Mouse (Mus musculus): Measurements from ENCODE around the gene Tbx19. TPM values are rescaled to one million over a fixed set of nuclear protein-coding genes. Genes with fewer than 3 reads are reported as not detected.

The Tbx19 gene
- polyA plus RNA-seq, 1 experiment, result 0.01 TPM

DNA sequence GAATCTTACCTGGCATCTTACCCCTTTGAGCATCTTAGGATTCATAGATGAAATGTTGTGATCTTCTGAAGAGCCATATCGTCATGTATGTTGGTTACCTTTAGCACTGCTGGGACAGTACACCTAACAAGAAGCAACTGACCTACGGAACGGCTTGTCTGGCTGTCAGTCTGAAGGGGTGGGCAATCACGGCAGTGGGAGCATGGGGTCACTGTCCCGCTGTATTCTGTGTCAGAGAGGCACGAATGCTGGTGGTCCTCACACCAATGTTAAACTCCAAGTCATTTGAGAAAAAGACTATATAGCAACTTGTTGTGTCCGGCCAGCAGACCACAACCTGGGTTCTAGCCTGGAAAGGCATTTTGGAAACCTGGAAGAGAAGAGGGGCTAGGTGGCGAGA lies 10.7 kb upstream of the Tbx19 start:
- TF ChIP-seq TAL1 (IDR thresholded peaks at IDR 0.05; ENCODE audit: low read length) (no peak), GATA1 (IDR thresholded peaks at IDR 0.05; ENCODE audit: low read length) (no peak)
- Histone ChIP-seq H3K27me3 (ENCODE audit: control insufficient read depth) (peaks cover 2% of the 10 kb centered on the region; the same call in 1 of the 2 replicates), H3K36me3 (ENCODE audit: control insufficient read depth) (peaks cover under 1% of the 10 kb centered on the region; the same call in 1 of the 2 replicates), H3K9me3 (ENCODE audit: control insufficient read depth, low read length) (no peaks in the 10 kb centered on the region), H3K4me3 (replicated peaks) (no peak overlapping the region), H3K4me1 (ENCODE audit: control insufficient read depth) (peaks cover 5% of the 10 kb centered on the region; the same call in 1 of the 2 replicates)

DNA sequence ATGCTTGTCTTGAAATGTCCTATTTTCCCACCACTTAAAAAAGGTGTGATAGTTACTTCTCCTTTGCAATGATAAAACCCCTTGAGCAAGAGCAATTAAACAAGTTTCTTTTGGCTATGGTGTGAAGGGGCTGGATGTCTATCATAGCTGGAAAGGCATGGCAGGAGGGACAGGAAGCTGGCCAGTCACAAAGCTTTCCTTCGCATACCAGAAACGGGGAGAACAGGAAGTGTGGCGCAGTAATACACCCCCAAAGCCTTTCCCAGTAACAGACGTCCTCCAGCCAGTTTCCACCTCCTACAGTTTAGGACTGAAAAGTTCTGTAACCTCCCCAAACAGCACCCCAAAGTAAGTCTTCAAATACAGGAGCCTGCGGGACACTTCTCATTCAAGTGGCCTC lies 9.6 kb upstream of the Tbx19 start:
- peaks cover 2% of the 10 kb centered on the region; the same call in 1 of the 2 replicates for H3K27me3 ChIP-seq (ENCODE audit: control insufficient read depth)
- no peaks in the 10 kb centered on the region for H3K36me3 ChIP-seq (ENCODE audit: control insufficient read depth)
- no peak for TF ChIP-seq GATA1 (IDR thresholded peaks at IDR 0.05; ENCODE audit: low read length)
- TF ChIP-seq TAL1 (IDR thresholded peaks at IDR 0.05; ENCODE audit: low read length), result no peak
- H3K4me1 ChIP-seq (ENCODE audit: control insufficient read depth), result peaks cover 5% of the 10 kb centered on the region; the same call in 1 of the 2 replicates
- no peak overlapping the region for H3K4me3 ChIP-seq (replicated peaks)
- peaks cover 4% of the 10 kb centered on the region; the same call in 1 of the 2 replicates for H3K9me3 ChIP-seq (ENCODE audit: control insufficient read depth, low read length)

DNA sequence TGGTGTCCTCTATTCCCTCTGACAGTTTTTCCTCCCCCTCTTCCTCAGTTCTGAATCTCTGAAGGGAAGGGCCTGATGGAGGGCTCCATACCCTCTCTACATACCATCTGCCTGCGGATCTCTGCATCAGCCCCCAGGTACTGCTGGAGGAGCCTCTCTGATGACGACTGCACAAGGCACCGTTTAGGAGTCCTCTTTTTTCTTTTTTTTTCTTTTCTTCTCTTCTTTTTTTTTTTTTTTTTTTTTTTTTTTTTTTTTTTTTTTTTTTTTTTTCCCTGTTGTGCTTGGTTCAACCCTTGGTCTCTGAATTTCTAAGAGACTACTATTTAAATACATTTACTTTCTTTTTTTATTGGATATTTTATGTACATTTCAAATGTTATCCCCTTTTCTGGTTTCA lies 8.9 kb upstream of the Tbx19 start:
- no peak overlapping the region for H3K4me3 ChIP-seq (replicated peaks)
- peaks cover 6% of the 10 kb centered on the region; the same call in 1 of the 2 replicates for H3K9me3 ChIP-seq (ENCODE audit: control insufficient read depth, low read length)
- peaks cover 2% of the 10 kb centered on the region; the same call in 1 of the 2 replicates for H3K27me3 ChIP-seq (ENCODE audit: control insufficient read depth)
- peaks cover 5% of the 10 kb centered on the region; the same call in 1 of the 2 replicates for H3K4me1 ChIP-seq (ENCODE audit: control insufficient read depth)
- H3K36me3 ChIP-seq (ENCODE audit: control insufficient read depth), result no peaks in the 10 kb centered on the region
- TF ChIP-seq TAL1 (IDR thresholded peaks at IDR 0.05; ENCODE audit: low read length), result no peak
- no peak for TF ChIP-seq GATA1 (IDR thresholded peaks at IDR 0.05; ENCODE audit: low read length)

DNA sequence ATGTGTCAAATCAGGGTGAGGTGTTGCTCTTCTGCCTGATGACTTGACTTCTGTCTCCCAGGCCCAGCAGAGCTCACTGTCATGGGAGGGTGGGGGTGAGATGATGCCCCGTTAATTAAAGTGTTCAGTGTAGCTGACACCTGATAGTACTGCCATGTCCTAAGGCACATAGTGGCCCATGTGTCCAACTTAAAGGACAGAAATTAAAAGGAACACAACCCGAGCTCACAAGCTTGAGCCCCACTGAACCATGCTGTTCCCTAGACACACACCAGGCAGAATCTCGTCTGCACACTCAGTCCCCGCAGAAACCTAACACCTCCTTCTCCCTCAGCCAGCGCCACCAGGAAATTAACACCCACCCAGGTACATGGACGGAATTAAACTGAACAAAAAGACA lies 4.3 kb upstream of the Tbx19 start:
- H3K9me3 ChIP-seq (ENCODE audit: control insufficient read depth, low read length), result peaks cover 6% of the 10 kb centered on the region; the same call in 1 of the 2 replicates
- no peak for TF ChIP-seq GATA1 (IDR thresholded peaks at IDR 0.05; ENCODE audit: low read length)
- TF ChIP-seq TAL1 (IDR thresholded peaks at IDR 0.05; ENCODE audit: low read length), result no peak

DNA sequence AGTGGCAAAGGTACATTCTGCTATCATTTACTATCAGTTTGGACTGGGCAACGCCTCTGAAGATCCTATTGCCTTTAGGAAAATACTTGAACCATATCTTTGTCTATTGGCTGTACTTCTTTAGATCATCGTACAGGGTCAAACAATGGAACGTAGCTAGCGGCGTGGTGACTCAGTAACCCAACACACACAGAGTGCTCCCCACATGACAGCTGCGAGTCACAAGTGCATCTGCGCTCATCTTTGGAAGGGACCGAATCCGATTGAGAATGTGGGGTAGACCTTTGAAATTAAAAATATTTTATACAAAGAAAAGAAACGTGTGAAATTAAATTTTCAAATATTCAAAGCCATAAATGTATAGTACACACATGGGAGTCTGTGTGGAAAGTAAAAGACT lies 1.7 kb downstream of the Tbx19 start:
- no peaks in the 10 kb centered on the region for H3K36me3 ChIP-seq (ENCODE audit: control insufficient read depth)
- no peaks in the 10 kb centered on the region for H3K9me3 ChIP-seq (ENCODE audit: control insufficient read depth, low read length)
- H3K4me1 ChIP-seq (ENCODE audit: control insufficient read depth), result no peaks in the 10 kb centered on the region
- H3K27me3 ChIP-seq (ENCODE audit: control insufficient read depth), result no peaks in the 10 kb centered on the region
- TF ChIP-seq TAL1 (IDR thresholded peaks at IDR 0.05; ENCODE audit: low read length) (no peak), GATA1 (IDR thresholded peaks at IDR 0.05; ENCODE audit: low read length) (no peak)
- no peak overlapping the region for H3K4me3 ChIP-seq (replicated peaks)

More for the DNA sequence above, 4.3 kb upstream of the Tbx19 start:
- no peaks in the 10 kb centered on the region for H3K4me1 ChIP-seq (ENCODE audit: control insufficient read depth)
- H3K4me3 ChIP-seq (replicated peaks), result no peak overlapping the region
- H3K36me3 ChIP-seq (ENCODE audit: control insufficient read depth), result no peaks in the 10 kb centered on the region
- no peaks in the 10 kb centered on the region for H3K27me3 ChIP-seq (ENCODE audit: control insufficient read depth)

DNA sequence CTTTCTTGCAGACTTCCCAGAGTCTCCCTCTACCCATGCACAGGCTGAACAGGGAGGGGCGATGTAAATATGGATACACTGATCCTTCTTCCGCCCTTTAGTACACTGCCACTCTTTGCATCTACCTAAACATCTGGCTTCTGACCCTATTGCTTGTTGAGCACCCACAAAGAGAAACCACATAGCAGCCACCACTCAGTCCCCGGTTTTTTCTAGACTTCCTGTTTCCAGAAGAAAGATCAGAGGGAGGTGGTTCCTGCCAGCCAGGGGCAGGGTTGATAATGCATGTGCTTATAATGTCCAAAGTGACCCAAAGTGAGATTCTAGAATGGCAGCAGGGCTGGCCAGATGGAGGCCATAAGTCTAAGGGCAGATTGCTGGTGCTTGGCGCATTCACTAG lies 6.4 kb downstream of the Tbx19 start:
- Histone ChIP-seq H3K4me1 (ENCODE audit: control insufficient read depth) (no peaks in the 10 kb centered on the region), H3K27me3 (ENCODE audit: control insufficient read depth) (no peaks in the 10 kb centered on the region), H3K4me3 (replicated peaks) (no peak overlapping the region), H3K9me3 (ENCODE audit: control insufficient read depth, low read length) (no peaks in the 10 kb centered on the region), H3K36me3 (ENCODE audit: control insufficient read depth) (no peaks in the 10 kb centered on the region)
- TF ChIP-seq TAL1 (IDR thresholded peaks at IDR 0.05; ENCODE audit: low read length) (no peak), GATA1 (IDR thresholded peaks at IDR 0.05; ENCODE audit: low read length) (no peak)

DNA sequence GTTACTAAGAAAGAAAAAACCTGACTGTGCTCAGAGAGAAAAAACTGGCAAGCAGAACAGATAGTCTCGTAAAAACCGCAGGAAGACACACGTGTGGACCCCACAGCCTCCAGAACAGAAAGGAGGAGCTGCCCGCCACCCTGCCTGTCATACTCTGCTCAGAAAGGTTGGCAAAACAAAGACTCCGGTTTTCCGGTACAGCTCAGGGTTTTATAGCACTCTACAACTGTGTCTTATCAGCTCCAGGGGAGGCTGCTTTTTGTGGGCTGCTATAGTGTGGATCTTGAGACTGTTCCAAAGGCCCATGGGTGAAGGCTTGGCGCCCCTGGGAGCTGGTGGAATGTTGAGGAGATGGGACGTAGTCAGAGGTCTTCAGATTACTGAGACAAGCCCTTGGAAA lies 9.4 kb downstream of the Tbx19 start:
- H3K27me3 ChIP-seq (ENCODE audit: control insufficient read depth), result no peaks in the 10 kb centered on the region
- H3K9me3 ChIP-seq (ENCODE audit: control insufficient read depth, low read length), result no peaks in the 10 kb centered on the region
- TF ChIP-seq TAL1 (IDR thresholded peaks at IDR 0.05; ENCODE audit: low read length) (no peak), GATA1 (IDR thresholded peaks at IDR 0.05; ENCODE audit: low read length) (no peak)
- H3K4me1 ChIP-seq (ENCODE audit: control insufficient read depth), result no peaks in the 10 kb centered on the region
- H3K36me3 ChIP-seq (ENCODE audit: control insufficient read depth), result no peaks in the 10 kb centered on the region
- no peak overlapping the region for H3K4me3 ChIP-seq (replicated peaks)

DNA sequence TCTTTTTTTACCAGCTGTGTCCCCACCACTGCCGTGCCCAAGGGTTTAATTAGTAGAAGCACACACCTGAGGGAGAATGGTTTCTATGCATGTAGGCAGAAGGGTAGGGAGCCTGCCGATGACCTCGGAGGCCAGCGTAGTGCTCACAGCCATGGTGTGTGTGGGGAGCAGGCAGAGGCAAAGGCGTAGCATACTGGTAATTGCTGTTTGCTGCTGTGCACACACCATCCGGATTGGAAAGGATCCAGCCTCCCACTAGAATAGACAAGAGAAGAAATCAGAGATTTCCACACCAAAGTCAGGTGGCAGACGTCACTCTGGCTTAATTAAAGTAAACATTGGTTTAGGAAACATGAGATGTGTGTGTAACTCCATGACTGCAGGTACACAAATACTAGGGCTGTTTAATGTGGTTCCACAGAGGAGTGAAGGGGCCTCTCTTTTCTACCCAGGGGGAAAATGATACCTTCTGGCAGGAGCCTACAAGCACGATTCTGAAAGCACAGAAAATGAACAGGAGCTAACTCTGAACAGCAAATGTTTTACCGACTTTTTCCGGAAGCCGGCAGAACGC lies 18.1 kb downstream of the Tbx19 start:
- Histone ChIP-seq H3K9me3 (ENCODE audit: control insufficient read depth, low read length) (no peaks in the 10 kb centered on the region), H3K27me3 (ENCODE audit: control insufficient read depth) (no peaks in the 10 kb centered on the region), H3K4me1 (ENCODE audit: control insufficient read depth) (no peaks in the 10 kb centered on the region)

DNA sequence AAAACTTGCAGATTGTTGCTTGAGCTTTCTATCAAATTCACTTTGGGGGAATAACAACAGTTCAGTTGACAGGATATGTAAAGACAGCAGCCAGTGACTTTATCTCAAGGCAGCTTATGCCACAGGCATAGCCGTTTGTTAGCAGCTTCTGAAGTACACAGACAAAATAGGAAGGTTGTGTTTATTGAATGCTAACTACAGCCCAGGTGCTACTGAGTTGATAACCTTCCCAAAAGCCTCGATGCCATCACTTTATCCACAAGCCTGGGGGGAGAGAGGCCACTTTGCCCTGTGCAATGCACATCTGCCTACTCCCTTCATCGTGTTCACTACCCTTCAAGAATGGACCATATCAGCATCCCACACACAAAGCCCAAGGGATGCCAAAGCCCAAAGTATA lies 20.3 kb downstream of the Tbx19 start:
- no peaks in the 10 kb centered on the region for H3K36me3 ChIP-seq (ENCODE audit: control insufficient read depth)
- no peaks in the 10 kb centered on the region for H3K9me3 ChIP-seq (ENCODE audit: control insufficient read depth, low read length)
- no peaks in the 10 kb centered on the region for H3K4me1 ChIP-seq (ENCODE audit: control insufficient read depth)
- no peak overlapping the region for H3K4me3 ChIP-seq (replicated peaks)
- TF ChIP-seq GATA1 (IDR thresholded peaks at IDR 0.05; ENCODE audit: low read length), result no peak
- H3K27me3 ChIP-seq (ENCODE audit: control insufficient read depth), result no peaks in the 10 kb centered on the region

More for the DNA sequence above, 18.1 kb downstream of the Tbx19 start:
- Histone ChIP-seq H3K36me3 (ENCODE audit: control insufficient read depth) (no peaks in the 10 kb centered on the region), H3K4me3 (replicated peaks) (no peak overlapping the region)
- TF ChIP-seq GATA1 (IDR thresholded peaks at IDR 0.05; ENCODE audit: low read length) (no peak), TAL1 (IDR thresholded peaks at IDR 0.05; ENCODE audit: low read length) (no peak)

DNA sequence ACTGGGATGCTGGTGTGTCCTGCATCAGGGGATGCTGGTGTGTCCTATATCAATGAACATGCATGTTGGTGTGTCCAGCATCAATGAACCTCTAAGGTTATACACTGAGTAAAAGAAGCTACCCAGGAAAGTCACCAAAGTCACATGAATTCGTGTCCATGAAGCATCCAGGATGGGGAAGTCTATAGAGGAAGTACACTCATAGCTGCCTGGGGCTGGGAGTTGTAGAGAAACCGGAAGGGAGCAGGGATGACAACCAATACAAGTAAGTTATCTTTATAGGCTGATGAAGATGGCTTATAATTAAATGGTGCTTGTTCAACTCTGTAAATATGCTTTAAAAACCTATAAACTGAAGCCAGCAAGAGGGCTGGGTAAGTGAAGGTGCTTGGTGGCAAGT lies 26.7 kb downstream of the Tbx19 start:
- H3K4me1 ChIP-seq (ENCODE audit: control insufficient read depth), result peaks cover 7% of the 10 kb centered on the region
- TF ChIP-seq TAL1 (IDR thresholded peaks at IDR 0.05; ENCODE audit: low read length) (no peak), GATA1 (IDR thresholded peaks at IDR 0.05; ENCODE audit: low read length) (no peak)
- H3K36me3 ChIP-seq (ENCODE audit: control insufficient read depth), result no peaks in the 10 kb centered on the region
- H3K4me3 ChIP-seq (replicated peaks), result no peak overlapping the region
- H3K27me3 ChIP-seq (ENCODE audit: control insufficient read depth), result no peaks in the 10 kb centered on the region
- H3K9me3 ChIP-seq (ENCODE audit: control insufficient read depth, low read length), result no peaks in the 10 kb centered on the region
